1 mouse cellular context compared by ENCODE assay signal in genomic region chr7:19307739-19308453, GRCm38 (mm10).
TF ChIP-seq lines count a peak whose summit lies in the region.

No protein-coding gene starts in this region.

TF ChIP-seq in MEL, 35 proteins besides CTCF, POLR2A, EP300 and RAD21 (continued from another document):
- TF ChIP-seq TBP (IDR thresholded peaks at IDR 0.05; ENCODE audit: low read depth, low read length) = 0 out of 2 replicates have a peak, but pooled peaks have one; percentile 4
- no peak for TF ChIP-seq RCOR1 (IDR thresholded peaks at IDR 0.05; ENCODE audit: low read depth, low read length)
- no peak for TF ChIP-seq MEF2A (IDR thresholded peaks at IDR 0.05; ENCODE audit: extremely low read depth, insufficient replicate concordance, low read depth, low read length, poor library complexity, severe bottlenecking)
- no peak for TF ChIP-seq CHD1 (IDR thresholded peaks at IDR 0.05; ENCODE audit: low read depth, low read length)
- TF ChIP-seq SIN3A (IDR thresholded peaks at IDR 0.05; ENCODE audit: low read length) = no peak
- TF ChIP-seq ETS1 (IDR thresholded peaks at IDR 0.05; ENCODE audit: low read depth, low read length) = no peak
- 0 out of 2 replicates have a peak, but pooled peaks have one; percentile 12 for TF ChIP-seq TCF12 (IDR thresholded peaks at IDR 0.05; ENCODE audit: low read depth, low read length)
- TF ChIP-seq MYB (IDR thresholded peaks at IDR 0.05; ENCODE audit: low read depth, low read length) = no peak
- TF ChIP-seq GATA1 (IDR thresholded peaks at IDR 0.05; ENCODE audit: low read depth, low read length) = no peak
- TF ChIP-seq MAZ (IDR thresholded peaks at IDR 0.05; ENCODE audit: low read depth, low read length) = no peak
